Mouse (Mus musculus) CH12.LX (cell line): ENCODE results near the gene Nup205. TPM values are rescaled to one million over a fixed set of nuclear protein-coding genes. Genes with fewer than 3 reads are reported as not detected.

Experiments used
- DNase-seq: peaks from one replicate; pipeline ENCODE4 v3.0.0-alpha.2; 2013; ENCODE audit errors: extremely low read depth
- H3K27ac ChIP-seq: 2 replicates; pipeline ENCODE4 v1.5.1; 2012; ENCODE audit warnings: low read depth, mild to moderate bottlenecking, control low read depth, moderate library complexity; ENCODE audit not compliant: insufficient read depth
- H3K27me3 ChIP-seq: replicated peaks from 2 replicates; pipeline ENCODE3; 2012; ENCODE audit warnings: inconsistent platforms
- H3K36me3 ChIP-seq, 2 experiments: replicated peaks in 1 of 2; 2 replicates each; pipeline versions ENCODE3 to v1.6.1; 2012; ENCODE audit warnings: inconsistent platforms in 1 of 2, low read length in 1 of 2, mild to moderate bottlenecking in 1 of 2, mixed read lengths in 1 of 2, moderate library complexity in 1 of 2; ENCODE audit not compliant: control insufficient read depth in 1 of 2, insufficient read depth in 1 of 2
- H3K4me1 ChIP-seq, 2 experiments: 2 replicates each; pipeline ENCODE4 v1.6.1; 2012; ENCODE audit warnings: inconsistent platforms in 1 of 2, moderate library complexity in 1 of 2; ENCODE audit not compliant: insufficient read depth in 2 of 2, control insufficient read depth in 1 of 2
- H3K4me2 ChIP-seq: 2 replicates; pipeline ENCODE4 v1.6.1; 2012; ENCODE audit warnings: low read depth, mild to moderate bottlenecking, control low read depth; ENCODE audit not compliant: poor library complexity, insufficient read depth, severe bottlenecking
- H3K4me3 ChIP-seq, 3 experiments: fragments of 150-350 bp in 1 of 3; sonication (generic) in 1 of 3; replicated peaks in 1 of 3; 2 replicates each; pipeline versions ENCODE3 to v1.5.1; 2011 to 2012; ENCODE audit warnings: low read depth in 2 of 3, low read length in 2 of 3, mild to moderate bottlenecking in 2 of 3, moderate library complexity in 2 of 3, control low read depth in 1 of 3, improper control_type of control experiment in 1 of 3, inconsistent platforms in 1 of 3, mixed read lengths in 1 of 3; ENCODE audit not compliant: poor library complexity in 1 of 3
- H3K79me2 ChIP-seq: replicated peaks from 2 replicates; pipeline ENCODE4 v1.6.1; 2012; ENCODE audit warnings: mild to moderate bottlenecking, moderate library complexity; ENCODE audit not compliant: control insufficient read depth, poor library complexity, insufficient read depth, severe bottlenecking; ENCODE audit errors: extremely low read depth
- H3K9ac ChIP-seq: 2 replicates; pipeline ENCODE4 v1.6.1; 2012; ENCODE audit warnings: low read depth, mild to moderate bottlenecking, control low read depth, moderate library complexity; ENCODE audit not compliant: insufficient read depth
- H3K9me3 ChIP-seq: replicated peaks from 2 replicates; pipeline ENCODE3; 2012; ENCODE audit warnings: low read length, inconsistent platforms, mixed read lengths
- BHLHE40 ChIP-seq: IDR thresholded peaks from 2 replicates; pipeline ENCODE4 v1.6.1; 2011; ENCODE audit warnings: mild to moderate bottlenecking, low read depth, low read length, improper control_type of control experiment
- CHD1 ChIP-seq: IDR thresholded peaks from 2 replicates; pipeline ENCODE4 v1.6.1; 2012; ENCODE audit warnings: low read depth, low read length, improper control_type of control experiment, inconsistent platforms
- CHD2 ChIP-seq: IDR thresholded peaks from 2 replicates; pipeline ENCODE4 v1.6.1; 2011; ENCODE audit warnings: low read length, improper control_type of control experiment
- ELF1 ChIP-seq: IDR thresholded peaks from 2 replicates; pipeline ENCODE4 v1.6.1; 2014; ENCODE audit warnings: low read depth, mild to moderate bottlenecking, inconsistent platforms, low read length, improper control_type of control experiment
- EP300 ChIP-seq: IDR thresholded peaks from 2 replicates; pipeline ENCODE4 v1.6.1; 2011; ENCODE audit warnings: low read length, improper control_type of control experiment
- HCFC1 ChIP-seq: IDR thresholded peaks from 2 replicates; pipeline ENCODE4 v1.6.1; 2012; ENCODE audit warnings: low read depth, mild to moderate bottlenecking, inconsistent platforms, low read length, improper control_type of control experiment
- IRF4 ChIP-seq: IDR thresholded peaks from 2 replicates; pipeline ENCODE4 v1.6.1; 2014; ENCODE audit warnings: low read depth, mild to moderate bottlenecking, inconsistent platforms, low read length, improper control_type of control experiment
- JUN ChIP-seq: IDR thresholded peaks from 2 replicates; pipeline ENCODE4 v1.6.1; 2011; ENCODE audit warnings: low read depth, mild to moderate bottlenecking, low read length, improper control_type of control experiment, moderate library complexity; ENCODE audit not compliant: insufficient read depth
- MAFK ChIP-seq: IDR thresholded peaks from 2 replicates; pipeline ENCODE4 v1.6.1; 2011; ENCODE audit warnings: low read length, improper control_type of control experiment; ENCODE audit not compliant: insufficient replicate concordance
- MAX ChIP-seq: IDR thresholded peaks from 2 replicates; pipeline ENCODE4 v1.6.1; 2011; ENCODE audit warnings: low read length, improper control_type of control experiment
- MAZ ChIP-seq: IDR thresholded peaks from 2 replicates; pipeline ENCODE4 v1.6.1; 2012; ENCODE audit warnings: low read depth, mild to moderate bottlenecking, inconsistent platforms, low read length, improper control_type of control experiment, moderate library complexity
- MXI1 ChIP-seq: IDR thresholded peaks from 2 replicates; pipeline ENCODE4 v1.6.1; 2011; ENCODE audit warnings: mild to moderate bottlenecking, low read depth, low read length, improper control_type of control experiment
- MYC ChIP-seq: IDR thresholded peaks from 2 replicates; pipeline ENCODE4 v1.6.1; 2011; ENCODE audit warnings: low read depth, mild to moderate bottlenecking, improper control_type of control experiment, low read length
- NELFE ChIP-seq: IDR thresholded peaks from 2 replicates; pipeline ENCODE4 v1.6.1; 2011; ENCODE audit warnings: low read depth, low read length, improper control_type of control experiment
- NRF1 ChIP-seq: IDR thresholded peaks from 2 replicates; pipeline ENCODE4 v1.6.1; 2014; ENCODE audit warnings: low read depth, mild to moderate bottlenecking, inconsistent platforms, low read length, improper control_type of control experiment, moderate library complexity
- PAX5 ChIP-seq: IDR thresholded peaks from 2 replicates; pipeline ENCODE4 v1.6.1; 2012; ENCODE audit warnings: low read length, inconsistent platforms, mixed read lengths
- POLR2A ChIP-seq: IDR thresholded peaks from 2 replicates; pipeline ENCODE4 v1.6.1; 2011; ENCODE audit warnings: low read depth, mild to moderate bottlenecking, improper control_type of control experiment, low read length
- RCOR1 ChIP-seq: conservative IDR thresholded peaks from 2 replicates; pipeline ENCODE4 v1.6.1; 2012; ENCODE audit warnings: low read depth, mild to moderate bottlenecking, inconsistent platforms, low read length, improper control_type of control experiment
- SMC3 ChIP-seq: IDR thresholded peaks from 2 replicates; pipeline ENCODE4 v1.6.1; 2011; ENCODE audit warnings: low read depth, low read length, improper control_type of control experiment
- dilution Hi-C: fragments of 300-500 bp; cut with MboI; formaldehyde crosslinking; loops from 2 replicates; pipeline ENCODE4 v1.14.3; 2020; ENCODE audit warnings: low sequenced_read_pairs; ENCODE audit not compliant: extremely low pct_unique_long_range_greater_than_20kb, extremely low pct_ligation_motif_present
- in situ Hi-C: fragments of 300-500 bp; cut with MboI; formaldehyde crosslinking; loops from 3 replicates; pipeline ENCODE4 v1.14.3; 2019; ENCODE audit warnings: low sequenced_read_pairs, low pct_ligation_motif_present, low pct_unique_long_range_greater_than_20kb, mixed read lengths
- polyA plus RNA-seq: library from polyadenylated mRNA; unstranded; fragments of >175 nt; gene quantifications from 2 replicates; pipeline ENCODE4 v1.2.1, GENCODE M21; 2012; ENCODE audit warnings: low read depth; ENCODE audit not compliant: insufficient read length
- total RNA-seq, 2 experiments: library from RNA; depleted of rRNA; stranded (reverse); fragments of 300-350 nt in 1 of 2; fragments of >200 nt in 1 of 2; gene quantifications; 2 replicates each; pipeline ENCODE4 v1.2.3; 2012 to 2014

The Nup205 gene
- total and polyA plus RNA-seq, 3 experiments: 82.0 to 121 (median 108) TPM

DNA sequence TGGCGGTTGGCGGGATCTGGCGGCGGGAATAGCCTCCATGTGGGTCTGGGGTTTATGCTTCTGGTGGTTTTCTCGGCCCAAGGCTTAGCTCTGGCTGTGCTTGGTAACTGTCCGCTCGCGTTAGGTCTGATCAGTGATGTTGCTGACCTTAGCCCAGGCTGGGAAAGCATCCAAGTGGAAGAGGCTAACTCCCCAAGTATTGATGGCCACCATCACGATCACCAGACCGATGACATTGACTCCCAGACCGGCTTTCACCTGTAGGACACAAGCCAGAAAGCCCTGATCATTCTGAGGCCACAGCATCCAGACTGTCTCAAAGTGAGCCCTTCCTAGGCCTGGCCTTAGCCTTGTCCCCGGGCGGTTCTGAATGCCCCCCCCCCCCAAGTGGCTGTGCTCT lies 91.5 kb downstream of the Nup205 start:
- in situ Hi-C loops: no loop called here
- Histone ChIP-seq H3K4me1 (no peaks in the 10 kb centered on the region), H3K9ac (no peak overlapping the region)

DNA sequence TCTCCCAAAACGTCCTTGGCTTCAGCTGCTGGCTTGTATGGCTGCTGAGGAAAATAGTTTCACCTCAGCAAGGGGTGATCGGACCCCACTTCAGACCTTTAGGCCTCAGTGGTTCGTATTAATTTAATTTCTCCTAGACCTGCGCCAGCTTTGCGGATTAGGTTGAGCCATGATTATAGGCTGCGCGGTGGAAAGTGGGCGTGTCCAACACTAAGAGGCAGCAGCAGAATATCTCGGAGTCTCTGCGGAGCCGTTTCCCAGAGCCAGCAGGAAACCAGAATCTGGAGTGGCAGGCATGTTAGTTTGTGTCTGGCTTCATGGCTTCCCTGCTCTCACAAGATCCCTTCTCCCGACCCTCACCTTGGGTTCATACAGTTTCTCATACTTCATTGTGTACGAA lies 92.4 kb downstream of the Nup205 start:
- Histone ChIP-seq H3K79me2 (no peaks in the 10 kb centered on the region), H3K4me3 (no peak overlapping the region)
- DNase-seq: no peak

More for the DNA sequence above, 91.5 kb downstream of the Nup205 start:
- no peak for TF ChIP-seq NELFE
- TF ChIP-seq POLR2A: no peak
- TF ChIP-seq MYC: no peak
- no peak for TF ChIP-seq ELF1
- TF ChIP-seq PAX5: no peak
- no peak for TF ChIP-seq CHD1
- TF ChIP-seq MXI1: no peak
- TF ChIP-seq MAFK: no peak
- no peak for TF ChIP-seq MAX
- TF ChIP-seq BHLHE40: no peak
- no peak for TF ChIP-seq IRF4
- no peak for TF ChIP-seq MAZ
- no peak for TF ChIP-seq NRF1
- TF ChIP-seq RCOR1: no peak
- TF ChIP-seq HCFC1: no peak
- no peak for TF ChIP-seq JUN
- TF ChIP-seq EP300: no peak
- no peak for TF ChIP-seq CHD2
- dilution Hi-C loops: no loop called here
- no peak overlapping the region for H3K4me3 ChIP-seq
- peaks cover 0 to 8% of the 10 kb centered on the region in 2 experiments for H3K36me3 ChIP-seq
- H3K27ac ChIP-seq: no peak overlapping the region
- no peak overlapping the region for H3K4me2 ChIP-seq
- no peaks in the 10 kb centered on the region for H3K9me3 ChIP-seq
- H3K27me3 ChIP-seq: no peaks in the 10 kb centered on the region
- H3K79me2 ChIP-seq: no peaks in the 10 kb centered on the region
- no peak for DNase-seq

More for the DNA sequence above, 92.4 kb downstream of the Nup205 start:
- no peak overlapping the region for H3K27ac ChIP-seq
- TF ChIP-seq RCOR1 (no peak), CHD2 (no peak), SMC3 (no peak), EP300 (no peak), BHLHE40 (no peak), MXI1 (no peak), POLR2A (no peak)
- H3K9ac ChIP-seq: no peak overlapping the region
- no peaks in the 10 kb centered on the region for H3K9me3 ChIP-seq
- in situ Hi-C loops (no loop called here), dilution Hi-C loops (no loop called here)
- H3K27me3 ChIP-seq: no peaks in the 10 kb centered on the region
- H3K36me3 ChIP-seq: peaks cover 0 to 4% of the 10 kb centered on the region in 2 experiments
- H3K4me2 ChIP-seq: no peak overlapping the region
- H3K4me1 ChIP-seq: no peaks in the 10 kb centered on the region
